Mouse (Mus musculus) kidney, embryonic 15.5 days (tissue): ENCODE data around the gene Ppp1r15b. TPM values are rescaled to one million over a fixed set of nuclear protein-coding genes. Genes with fewer than 3 reads are reported as not detected.

ENCODE experiments used
- ATAC-seq: fragments of 200-750 bp; cut with Nextera tagmentation; replicated peaks from 2 replicates; pipeline ENCODE4 v1.8.0; 2017; ENCODE audit warnings: moderate TSS enrichment; ENCODE audit not compliant: low FRiP score
- H3K27ac ChIP-seq: fragments of 300-500 bp; sonication (generic); 2 replicates; pipeline ENCODE4 v1.5.1; 2015; ENCODE audit warnings: mild to moderate bottlenecking, inconsistent platforms
- H3K27me3 ChIP-seq: fragments of 300-500 bp; sonication (generic); 2 replicates; pipeline ENCODE4 v1.6.1; 2015; ENCODE audit warnings: inconsistent platforms
- H3K36me3 ChIP-seq: fragments of 300-500 bp; sonication (generic); 2 replicates; pipeline ENCODE4 v1.6.1; 2015; ENCODE audit warnings: inconsistent platforms
- H3K4me1 ChIP-seq: fragments of 300-500 bp; sonication (generic); 2 replicates; pipeline ENCODE4 v1.6.1; 2015; ENCODE audit warnings: inconsistent platforms
- H3K4me2 ChIP-seq: fragments of 300-500 bp; sonication (generic); 2 replicates; pipeline ENCODE4 v1.6.1; 2015; ENCODE audit warnings: moderate library complexity, mild to moderate bottlenecking, inconsistent platforms
- H3K4me3 ChIP-seq: fragments of 300-500 bp; sonication (generic); replicated peaks from 2 replicates; pipeline ENCODE4 v1.5.1; 2015; ENCODE audit warnings: mild to moderate bottlenecking, inconsistent platforms
- H3K9ac ChIP-seq: fragments of 300-500 bp; sonication (generic); 2 replicates; pipeline ENCODE4 v1.6.1; 2015; ENCODE audit warnings: mild to moderate bottlenecking, inconsistent platforms
- H3K9me3 ChIP-seq: fragments of 300-500 bp; sonication (generic); replicated peaks from 2 replicates; pipeline ENCODE4 v1.6.1; 2016; ENCODE audit warnings: inconsistent platforms
- WGBS: fragments of 180-500 bp; shearing (Covaris S2); methylation state at CpG from one replicate; pipeline ENCODE4 v1.1.7; 2015; ENCODE audit warnings: mixed read lengths; 5-methylcytosine and 5-hydroxymethylcytosine counted together
- polyA plus RNA-seq: library from polyadenylated mRNA; unstranded; fragments of >200 nt; fragmentation: Nextera tagmentation; extraction: Ambion mirVana; gene quantifications from 2 replicates; pipeline ENCODE4 v1.2.1, GENCODE M21; 2015

Ppp1r15b gene
- polyA plus RNA-seq, result 42.1 and 42.2 TPM in 2 replicates

DNA sequence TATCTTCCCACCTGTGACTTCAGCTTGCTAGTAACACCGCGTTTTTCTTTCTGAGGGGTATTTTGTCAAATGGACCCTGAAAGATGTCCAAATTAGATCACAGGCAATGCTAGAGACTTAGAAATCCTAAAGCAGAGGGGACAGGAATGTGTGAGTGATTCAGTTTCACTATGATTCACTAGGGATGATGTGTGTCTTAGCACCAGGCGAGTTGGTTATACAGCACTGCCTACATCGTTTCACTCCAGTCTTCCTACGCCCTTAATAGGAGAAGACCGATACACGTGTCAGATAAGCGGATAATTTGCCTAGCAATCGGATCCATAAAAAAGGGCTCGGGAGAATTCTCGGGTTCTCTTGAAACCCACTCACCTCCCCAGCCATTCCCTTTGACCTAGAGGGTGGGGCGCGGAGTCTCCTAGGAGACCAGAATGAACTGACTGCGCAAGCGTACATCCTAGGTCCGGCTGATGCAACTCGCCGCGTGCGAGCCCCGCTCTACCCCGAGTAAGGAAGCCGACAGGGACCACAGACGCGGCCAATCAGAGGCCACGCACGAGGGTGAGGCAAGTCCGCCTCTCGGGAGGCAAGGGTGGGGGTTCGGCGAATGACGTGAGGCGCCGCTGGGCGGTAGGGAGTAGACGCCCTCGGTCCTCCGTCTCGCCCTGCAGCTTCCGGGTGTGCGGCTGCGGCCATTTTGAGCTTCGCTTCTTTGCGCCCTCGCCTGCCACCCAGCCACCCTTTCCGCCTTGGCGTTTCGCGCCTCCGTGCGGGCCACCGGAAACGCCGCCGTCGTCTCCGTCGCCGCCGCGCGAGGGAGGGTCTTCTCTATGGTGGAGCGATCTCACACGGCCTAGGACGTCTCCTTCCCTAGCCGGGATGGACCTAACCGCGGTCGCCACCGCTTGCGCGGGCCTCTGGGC lies at the start of gene Ppp1r15b:
Ppp1r15b (plus strand) TSS at position 506 of the 923 bp plus-strand sequence.
- peak within 1 kb of the TSS; percentile 95 for H3K4me2 ChIP-seq
- H3K27ac ChIP-seq, result peak within 1 kb of the TSS; percentile 98
- H3K36me3 ChIP-seq, result peaks cover 18% of the 10 kb centered on the region; the same call in 1 of the 2 replicates
- H3K4me3 ChIP-seq, result peak within 1 kb of the TSS; percentile 92
- H3K27me3 ChIP-seq, result no peaks in the 10 kb centered on the region
- ATAC-seq, result peak; percentile 99
- under 1% methylated on average over 72 of the region's 72 CpGs for WGBS
- no peaks in the 10 kb centered on the region for H3K9me3 ChIP-seq
- H3K9ac ChIP-seq, result peak within 1 kb of the TSS; percentile 96
- H3K4me1 ChIP-seq, result peaks cover 43% of the 10 kb centered on the region

DNA sequence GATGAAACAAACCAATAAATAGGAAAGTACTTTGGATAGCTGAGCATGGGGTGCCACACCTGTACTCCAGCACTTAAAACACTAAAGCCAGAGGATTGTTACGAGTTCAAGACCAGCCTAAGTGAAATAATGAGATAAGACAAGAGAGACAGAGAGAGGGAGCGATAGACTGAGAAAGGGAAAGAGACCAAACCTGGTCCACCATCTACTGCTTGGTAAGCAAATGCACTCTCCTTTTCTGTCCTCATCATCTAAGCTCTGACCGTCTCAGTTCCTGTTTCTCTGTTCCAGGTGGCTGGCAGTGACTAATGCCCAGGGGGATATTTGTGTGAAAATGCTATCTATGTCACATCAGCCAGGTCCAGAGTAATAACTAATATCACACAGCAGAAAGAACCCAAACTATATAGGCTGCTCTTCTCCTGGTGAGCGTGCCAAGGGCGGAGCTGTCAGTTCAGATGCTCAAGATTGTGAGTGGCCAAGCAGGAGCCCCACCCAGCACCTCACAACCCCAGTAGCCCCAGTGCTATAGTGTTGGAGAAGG lies 47.9 kb upstream of the Ppp1r15b start:
- no peak overlapping the region for H3K27ac ChIP-seq
- no peak overlapping the region for H3K9ac ChIP-seq
- WGBS, result 85% methylated on average over 5 of the region's 5 CpGs
- no peak overlapping the region for H3K4me2 ChIP-seq
- no peak overlapping the region for H3K4me3 ChIP-seq
- no peaks in the 10 kb centered on the region for H3K27me3 ChIP-seq
- no peaks in the 10 kb centered on the region for H3K9me3 ChIP-seq
- H3K4me1 ChIP-seq, result peaks cover 20% of the 10 kb centered on the region
- H3K36me3 ChIP-seq, result peaks cover 24% of the 10 kb centered on the region
- ATAC-seq, result no peak

DNA sequence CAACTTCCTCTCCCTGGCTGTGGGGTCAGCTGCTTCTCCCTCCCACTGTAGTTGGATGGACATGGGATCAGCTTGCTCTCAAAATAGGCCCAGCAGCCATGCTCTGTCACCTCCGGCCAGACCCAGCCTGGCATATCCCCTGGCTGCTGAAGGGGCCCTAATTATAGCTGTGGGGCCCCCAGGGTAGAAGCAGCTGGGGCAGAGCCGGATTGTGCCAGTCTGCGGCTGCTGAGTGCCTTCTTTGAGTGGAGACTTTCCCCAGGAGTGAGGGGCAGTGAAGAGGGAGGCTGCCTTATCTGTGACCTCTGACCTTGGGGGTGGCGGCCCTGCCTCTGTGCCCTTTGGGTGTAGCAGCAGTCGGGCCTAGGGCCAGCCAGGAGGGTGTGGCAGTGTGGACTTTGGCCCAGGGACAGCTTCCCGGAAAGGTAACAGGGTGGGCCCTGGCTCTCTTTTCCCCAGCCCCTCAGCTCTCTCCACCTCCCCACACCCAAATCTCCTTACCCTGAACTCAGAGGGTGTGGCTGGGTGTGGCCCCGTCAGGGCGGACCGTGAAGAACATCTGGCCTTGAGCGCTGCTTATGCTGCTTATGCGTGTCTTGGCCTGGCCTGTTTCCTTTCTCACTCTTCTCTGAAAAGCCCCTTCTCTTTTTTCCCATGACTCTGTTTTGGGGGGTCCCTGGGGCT lies 46.9 kb upstream of the Ppp1r15b start:
- no peak for ATAC-seq
- H3K4me2 ChIP-seq, result no peak overlapping the region
- peaks cover 24% of the 10 kb centered on the region for H3K36me3 ChIP-seq
- H3K9ac ChIP-seq, result no peak overlapping the region
- H3K27me3 ChIP-seq, result no peaks in the 10 kb centered on the region
- 64% methylated on average over 11 of the region's 11 CpGs for WGBS
- H3K9me3 ChIP-seq, result no peaks in the 10 kb centered on the region
- H3K4me1 ChIP-seq, result peaks cover 16% of the 10 kb centered on the region
- H3K4me3 ChIP-seq, result no peak overlapping the region
- no peak overlapping the region for H3K27ac ChIP-seq

DNA sequence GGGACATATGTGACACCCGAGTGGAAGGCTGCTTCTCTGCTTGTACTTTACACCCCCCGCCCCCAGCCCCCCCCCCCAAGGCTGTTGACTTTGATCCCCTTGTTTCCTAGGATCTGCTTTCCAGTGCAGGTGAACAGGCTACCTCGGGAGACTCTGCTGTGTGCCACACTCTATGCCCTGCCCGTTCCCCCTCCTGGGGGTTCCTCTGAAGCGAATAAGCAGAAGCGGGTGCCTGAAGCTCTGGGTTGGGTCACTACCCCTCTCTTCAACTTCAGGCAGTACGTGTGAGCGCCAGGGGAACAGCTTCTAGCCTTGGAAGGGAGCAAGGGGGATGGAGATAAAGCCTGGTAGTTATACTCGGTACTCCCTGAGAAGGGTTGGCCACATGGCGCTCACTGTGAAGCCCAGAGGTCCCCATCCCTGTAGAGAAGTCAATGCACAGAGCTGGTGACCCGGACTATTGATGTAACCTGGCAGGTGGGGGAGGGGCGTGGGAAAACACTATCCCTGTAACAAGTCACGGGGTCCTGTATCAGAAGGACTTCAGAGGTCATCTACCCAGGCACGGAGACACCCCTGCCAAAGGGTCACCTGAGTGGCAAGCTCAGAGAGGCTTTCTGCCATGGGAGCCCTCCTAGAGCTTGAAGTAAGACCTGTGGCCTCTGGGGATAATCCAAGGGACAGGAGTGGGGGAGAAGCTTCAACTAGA lies 46.1 kb upstream of the Ppp1r15b start:
- Histone ChIP-seq H3K36me3 (peaks cover 26% of the 10 kb centered on the region), H3K27ac (no peak overlapping the region), H3K4me1 (peaks cover 16% of the 10 kb centered on the region), H3K9ac (no peak overlapping the region), H3K4me3 (no peak overlapping the region), H3K4me2 (no peak overlapping the region), H3K27me3 (no peaks in the 10 kb centered on the region), H3K9me3 (no peaks in the 10 kb centered on the region)
- ATAC-seq, result no peak
- WGBS, result 71% methylated on average over 14 of the region's 14 CpGs

DNA sequence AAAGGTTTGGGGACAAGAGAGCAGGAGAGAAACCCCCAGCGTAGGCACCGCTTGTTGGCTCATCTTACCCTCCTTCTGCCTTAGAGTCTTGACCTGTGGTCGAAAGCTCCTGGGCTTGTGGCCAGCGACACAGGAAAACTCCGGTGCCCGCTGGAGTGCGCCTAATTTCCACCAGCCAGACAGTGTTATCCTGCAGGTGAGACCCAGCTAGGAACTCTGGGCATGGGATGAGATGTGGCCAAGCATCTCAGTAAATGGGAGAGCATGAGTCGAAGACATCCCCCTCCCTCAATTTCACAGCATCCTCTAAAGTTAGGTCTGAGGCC lies 45.6 kb upstream of the Ppp1r15b start:
- no peaks in the 10 kb centered on the region for H3K27me3 ChIP-seq
- H3K36me3 ChIP-seq, result peaks cover 31% of the 10 kb centered on the region
- no peak overlapping the region for H3K4me3 ChIP-seq
- H3K4me2 ChIP-seq, result no peak overlapping the region
- 73% methylated on average over 8 of the region's 8 CpGs for WGBS
- H3K27ac ChIP-seq, result no peak overlapping the region
- H3K9ac ChIP-seq, result no peak overlapping the region
- peaks cover 16% of the 10 kb centered on the region for H3K4me1 ChIP-seq
- H3K9me3 ChIP-seq, result no peaks in the 10 kb centered on the region
- no peak for ATAC-seq

DNA sequence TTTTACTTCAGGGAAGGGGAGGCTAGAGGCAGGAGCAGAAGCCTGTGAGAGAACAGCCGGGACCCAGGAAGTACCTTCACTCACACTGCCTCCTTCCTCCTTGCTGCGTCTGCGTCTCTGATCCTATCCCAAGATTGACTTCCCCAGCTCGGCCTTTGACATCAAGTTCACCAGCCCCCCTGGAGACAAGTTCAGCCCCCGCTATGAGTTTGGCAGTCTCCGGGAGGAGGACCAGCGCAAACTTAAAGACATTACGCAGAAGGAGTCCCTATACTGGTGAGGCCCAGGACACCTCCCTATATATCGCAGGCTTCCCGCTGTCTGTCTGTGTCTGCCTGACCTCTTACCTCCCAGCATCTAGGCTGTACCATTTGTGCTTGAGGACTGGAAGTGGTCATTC lies 44.1 kb upstream of the Ppp1r15b start:
- Histone ChIP-seq H3K9ac (no peak overlapping the region), H3K27ac (no peak overlapping the region), H3K36me3 (peaks cover 24% of the 10 kb centered on the region), H3K4me3 (no peak overlapping the region), H3K27me3 (no peaks in the 10 kb centered on the region), H3K9me3 (no peaks in the 10 kb centered on the region), H3K4me1 (peaks cover 16% of the 10 kb centered on the region), H3K4me2 (no peak overlapping the region)
- ATAC-seq, result no peak
- WGBS, result 75% methylated on average over 10 of the region's 10 CpGs

DNA sequence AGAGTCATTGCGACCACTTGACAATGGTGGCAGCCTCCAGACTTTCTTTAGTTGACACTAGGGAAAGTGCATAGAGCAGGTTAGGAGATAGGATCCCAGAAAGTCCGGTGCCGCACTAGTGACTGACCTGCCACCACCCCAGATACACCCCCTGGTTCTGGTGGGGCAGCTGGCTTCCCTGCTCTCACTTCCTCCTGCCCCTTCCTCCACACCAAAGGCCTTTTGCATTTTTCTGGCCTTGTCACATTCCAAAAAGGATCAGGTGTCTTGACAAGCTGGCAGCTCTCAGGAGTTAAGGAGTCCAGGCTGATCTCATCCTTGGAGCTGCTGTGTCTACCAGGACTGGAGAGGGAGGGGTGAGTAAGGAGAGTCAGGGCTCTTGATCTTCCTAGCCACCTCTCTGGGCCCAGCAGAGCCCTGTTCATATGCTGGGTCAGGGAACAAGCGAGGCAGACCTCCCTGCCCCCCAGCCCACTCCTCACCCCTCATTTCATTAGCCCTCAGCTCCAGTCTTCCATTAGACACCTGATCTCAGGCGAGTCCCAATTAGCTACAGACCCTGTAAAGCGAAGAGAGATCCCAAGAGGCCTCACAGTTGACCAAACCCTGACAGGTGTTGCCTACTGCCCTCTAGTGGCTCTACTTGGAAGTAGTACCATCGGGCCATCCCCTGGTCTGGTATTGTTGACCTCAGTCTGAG lies 43.6 kb upstream of the Ppp1r15b start:
- Histone ChIP-seq H3K4me1 (peaks cover 16% of the 10 kb centered on the region), H3K27ac (peak overlapping the region; percentile 19; the same call in 1 of the 2 replicates), H3K27me3 (no peaks in the 10 kb centered on the region), H3K4me2 (no peak overlapping the region), H3K4me3 (no peak overlapping the region), H3K36me3 (peaks cover 18% of the 10 kb centered on the region; the same call in 1 of the 2 replicates), H3K9me3 (no peaks in the 10 kb centered on the region), H3K9ac (no peak overlapping the region)
- WGBS, result 44% methylated on average over 7 of the region's 7 CpGs
- peak; percentile 59; the same call in 1 of the 2 replicates for ATAC-seq

DNA sequence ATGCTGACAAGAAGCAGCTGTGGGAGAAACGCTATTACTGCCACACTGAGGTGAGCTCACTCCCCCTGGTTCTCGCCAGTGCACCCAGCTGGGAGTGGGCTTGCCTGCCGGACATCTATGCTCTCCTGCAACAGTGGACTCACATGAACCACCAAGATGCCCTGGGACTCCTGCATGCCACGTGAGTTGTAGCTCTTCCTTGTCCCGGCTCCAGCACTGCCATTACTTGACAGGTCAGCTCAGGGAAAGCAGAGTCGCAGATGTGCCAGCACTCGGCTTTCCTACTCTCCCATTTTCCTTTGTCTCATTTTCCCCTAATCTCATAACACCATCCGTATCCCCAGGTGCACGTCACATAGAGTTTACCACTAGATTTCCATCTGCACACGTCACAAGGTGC lies 42.7 kb upstream of the Ppp1r15b start:
- no peak for ATAC-seq

DNA sequence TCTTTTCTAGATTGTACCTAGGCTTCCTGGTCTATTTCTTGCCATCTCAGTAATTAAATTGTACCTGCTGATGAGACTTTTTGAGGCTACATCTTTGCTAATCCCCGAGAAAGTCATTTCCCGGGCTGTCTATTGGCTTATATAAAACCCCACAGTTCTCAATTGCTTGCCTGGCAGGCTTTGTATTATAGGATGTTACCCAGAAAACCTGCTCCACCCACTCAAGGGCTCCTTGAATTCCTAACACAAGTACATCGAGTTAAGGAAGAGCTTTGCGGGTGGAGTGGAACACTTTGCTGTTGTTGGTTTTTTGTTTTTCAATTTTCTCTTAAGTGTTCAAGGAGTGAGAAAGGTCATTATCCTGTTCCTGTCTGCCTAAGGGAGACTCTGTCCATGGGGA lies 41.5 kb upstream of the Ppp1r15b start:
- Histone ChIP-seq H3K4me3 (no peak overlapping the region), H3K27ac (no peak overlapping the region), H3K36me3 (peaks cover 12% of the 10 kb centered on the region), H3K9me3 (no peaks in the 10 kb centered on the region), H3K4me2 (no peak overlapping the region), H3K4me1 (peaks cover 9% of the 10 kb centered on the region), H3K9ac (no peak overlapping the region), H3K27me3 (no peaks in the 10 kb centered on the region)
- ATAC-seq, result no peak
- 89% methylated on average over 4 of the region's 4 CpGs for WGBS

More for the DNA sequence above, 42.7 kb upstream of the Ppp1r15b start:
- Histone ChIP-seq H3K27ac (no peak overlapping the region), H3K4me2 (no peak overlapping the region), H3K4me1 (peaks cover 16% of the 10 kb centered on the region), H3K27me3 (no peaks in the 10 kb centered on the region), H3K9me3 (no peaks in the 10 kb centered on the region), H3K36me3 (peaks cover 14% of the 10 kb centered on the region; the same call in 1 of the 2 replicates), H3K4me3 (no peak overlapping the region), H3K9ac (no peak overlapping the region)
- 79% methylated on average over 10 of the region's 10 CpGs for WGBS

DNA sequence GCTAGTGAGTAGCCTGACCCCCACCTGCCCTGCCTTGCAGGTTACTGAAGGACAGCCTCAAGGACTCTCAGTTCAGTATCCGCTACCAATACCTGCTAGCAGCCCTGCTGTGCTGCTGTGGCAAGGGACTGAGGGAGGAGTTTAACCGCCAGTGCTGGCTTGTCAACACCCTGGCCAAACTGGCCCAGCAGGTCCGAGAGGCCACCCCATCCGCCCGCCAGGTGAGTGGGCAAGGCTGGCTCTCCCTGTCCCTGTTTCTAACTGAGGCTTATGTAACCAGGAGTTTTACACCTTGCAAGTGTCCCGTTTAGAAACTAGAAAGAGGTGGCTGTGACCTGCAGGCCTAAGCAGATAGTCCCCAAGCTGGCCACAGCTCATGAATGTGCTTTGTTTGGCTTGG lies 40.3 kb upstream of the Ppp1r15b start:
- no peaks in the 10 kb centered on the region for H3K9me3 ChIP-seq
- no peaks in the 10 kb centered on the region for H3K27me3 ChIP-seq
- H3K4me1 ChIP-seq, result peaks cover 7% of the 10 kb centered on the region
- H3K4me2 ChIP-seq, result no peak overlapping the region
- no peak overlapping the region for H3K4me3 ChIP-seq
- 71% methylated on average over 6 of the region's 6 CpGs for WGBS
- no peak overlapping the region for H3K9ac ChIP-seq
- H3K36me3 ChIP-seq, result peaks cover 24% of the 10 kb centered on the region
- ATAC-seq, result peak; percentile 61; the same call in 1 of the 2 replicates
- H3K27ac ChIP-seq, result peak overlapping the region; percentile 16; the same call in 1 of the 2 replicates

DNA sequence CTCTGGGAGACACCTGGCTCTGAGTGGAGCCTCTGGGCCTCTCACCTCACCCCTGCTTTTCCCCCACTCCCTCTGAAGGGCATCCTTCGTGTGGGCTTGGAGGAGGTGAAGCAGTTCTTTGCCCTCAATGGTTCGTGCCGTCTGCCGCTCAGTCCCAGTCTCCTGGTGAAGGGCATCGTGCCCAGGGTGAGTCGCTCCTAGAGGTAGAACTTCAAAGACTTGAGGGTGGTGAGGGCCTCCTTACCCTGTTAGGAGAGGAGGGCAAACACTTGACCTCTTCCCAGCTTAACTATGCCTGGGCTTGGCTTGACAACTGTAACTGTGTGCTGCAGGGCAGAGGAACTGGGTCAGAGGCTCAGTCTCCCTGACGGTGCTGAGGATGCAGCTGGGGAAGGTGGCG lies 39.5 kb upstream of the Ppp1r15b start:
- H3K4me2 ChIP-seq, result no peak overlapping the region
- peaks cover 27% of the 10 kb centered on the region for H3K36me3 ChIP-seq
- H3K4me3 ChIP-seq, result no peak overlapping the region
- no peaks in the 10 kb centered on the region for H3K9me3 ChIP-seq
- no peaks in the 10 kb centered on the region for H3K27me3 ChIP-seq
- no peak overlapping the region for H3K9ac ChIP-seq
- 85% methylated on average over 8 of the region's 8 CpGs for WGBS
- peaks cover 7% of the 10 kb centered on the region for H3K4me1 ChIP-seq
- no peak overlapping the region for H3K27ac ChIP-seq
- ATAC-seq, result no peak
